Mouse (Mus musculus): Measurements from ENCODE around the gene Dspp. TPM values are rescaled to one million over a fixed set of nuclear protein-coding genes. Genes with fewer than 3 reads are reported as not detected.

Dspp gene
- total RNA-seq, 2 experiments from 2014 or later = not detected

DNA sequence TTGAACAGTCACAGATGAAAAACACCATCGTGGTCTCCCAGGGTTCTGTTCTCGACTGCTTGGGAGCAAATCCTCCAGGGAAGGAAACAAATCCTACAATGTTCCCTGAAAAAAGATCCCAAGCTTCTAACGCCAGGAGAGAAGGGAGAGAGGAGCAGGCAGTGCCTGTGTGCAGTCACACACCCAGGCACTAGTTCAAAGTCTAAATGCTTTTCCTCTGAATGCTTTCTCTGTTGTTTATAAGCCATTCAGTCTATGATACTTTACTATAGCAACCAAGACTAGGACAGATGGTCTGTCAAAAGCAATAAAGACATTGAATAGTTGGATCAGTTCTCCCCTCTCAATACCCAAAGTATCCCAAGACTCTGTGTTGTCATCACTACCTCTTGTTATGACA lies 16.8 kb downstream of the Dspp start:
- DNase-seq = no peak
- intact Hi-C loops (cut with DNase I; ENCODE audit: low total_unique reads) = no loop called here

- intact Hi-C loops (cut with DNase I; ENCODE audit: low total_unique reads) = no loop called here
- DNase-seq = no peak
These were observed 24.6 kb downstream of the Dspp start for GRCm38 (mm10) chr5:104195086-104195485.

GRCm38 (mm10) chr5:104201153-104201950 lies 30.8 kb downstream of the Dspp start:
- intact Hi-C loops (cut with DNase I; ENCODE audit: low total_unique reads) = no loop called here
- no peak for DNase-seq

GRCm38 (mm10) chr5:104202351-104202750 lies 31.8 kb downstream of the Dspp start, which contains the start of gene Dmp1:
Gene Dmp1, plus strand, starts transcription at chr5:104202613.
- intact Hi-C loops (cut with DNase I; ENCODE audit: low total_unique reads) = no loop called here
- DNase-seq = no peak

- intact Hi-C loops (cut with DNase I; ENCODE audit: low total_unique reads) = loop anchor here (10.0 kb wide), 1 partner anchor 242 kb away; the partner anchor contains the start of gene Pkd2
- DNase-seq = no peak
These were observed 42.0 kb downstream of the Dspp start for GRCm38 (mm10) chr5:104212531-104212930.

- no peak for DNase-seq
- intact Hi-C loops (cut with DNase I; ENCODE audit: low total_unique reads) = loop anchor here (2.0 to 10.0 kb wide), 2 partner anchors 120 to 236 kb away; partner anchors contain the start of gene Pkd2
These were observed 48.4 kb downstream of the Dspp start for GRCm38 (mm10) chr5:104218926-104219325.

- DNase-seq = no peak
- intact Hi-C loops (cut with DNase I; ENCODE audit: low total_unique reads) = no loop called here
These were observed 53.8 kb downstream of the Dspp start for GRCm38 (mm10) chr5:104224299-104224698.

- intact Hi-C loops (cut with DNase I; ENCODE audit: low total_unique reads) = no loop called here
- no peak for DNase-seq
These were observed 54.2 kb downstream of the Dspp start for GRCm38 (mm10) chr5:104224750-104225149.

- no peak for DNase-seq
- intact Hi-C loops (cut with DNase I; ENCODE audit: low total_unique reads) = no loop called here
These were observed 58.0 kb downstream of the Dspp start for GRCm38 (mm10) chr5:104228497-104228896.

Other genes with a start within 250 kb of the Dspp start
- not detected for gene Hsd17b13, start 193.3 kb upstream of the Dspp start, total RNA-seq (2021)
- 10 to 100 TPM; 13.7 to 14.1 TPM for gene Hsd17b11, start 148.8 kb upstream of the Dspp start, total RNA-seq (2021)
- gene Nudt9, start 124.4 kb upstream of the Dspp start, total RNA-seq (2021) = 10 to 100 TPM; 52.1 to 53.6 TPM
- gene Gm17660, start 93.1 kb upstream of the Dspp start, total RNA-seq (2021) = not detected
- gene Sparcl1, start 57.0 kb upstream of the Dspp start, total RNA-seq (2021) = 100 to 1,000 TPM; 243 to 252 TPM
- 1 to 10 TPM; 2.7 to 4.2 TPM for gene Dmp1, start 31.9 kb downstream of the Dspp start, total RNA-seq (2021)
- not detected for gene Ibsp, start 128.5 kb downstream of the Dspp start, total RNA-seq (2021)
- not detected for gene Mepe, start 154.6 kb downstream of the Dspp start, total RNA-seq (2021)

Data from gastrocnemius, postnatal 14 days (tissue).